Mouse (Mus musculus) left cerebral cortex, adult 2 months (tissue): ENCODE measurements around the gene Ddx55. TPM values are rescaled to one million over a fixed set of nuclear protein-coding genes. Genes with fewer than 3 reads are reported as not detected.

Experiments used
- DNase-seq, 2 experiments: peaks; one replicate each; pipeline ENCODE4 v3.0.0; 2021 to 2022; ENCODE audit warnings: low spot score in 2 of 2, mixed read lengths in 1 of 2; ENCODE audit errors: extremely low spot score in 1 of 2
- H3K27ac ChIP-seq: fragments of 200-600 bp; 2 replicates; pipeline ENCODE4 v1.8.1; 2022
- H3K4me3 ChIP-seq: fragments of 200-600 bp; 2 replicates; pipeline ENCODE4 v1.8.1; 2022
- CTCF ChIP-seq: fragments of 200-600 bp; IDR thresholded peaks from 2 replicates; pipeline ENCODE4 v1.8.1; 2022; ENCODE audit warnings: antibody characterized with exemption, mild to moderate bottlenecking, moderate library complexity
- intact Hi-C: fragments of 180-260 bp; cut with DNase I; formaldehyde crosslinking; loops from one replicate; pipeline ENCODE4 v1.15.1; 2025
- long read RNA-seq, 2 experiments: library from polyadenylated mRNA; stranded (forward); transcript quantifications; one replicate each; pipeline ENCODE4 v2.0.0; 2021; ENCODE audit warnings: borderline mapping rate in 2 of 2
- total RNA-seq, 2 experiments: library from RNA; stranded (reverse); gene quantifications; 2 replicates each; pipeline ENCODE4 v1.2.3; 2021

Gene Ddx55
- total RNA-seq = 10 to 100 TPM; 25.8 to 28.3 TPM
- long read RNA-seq, experiment 1, transcript Ddx55-201 (14 exons, 2,799 nt) = major isoform, 12 of 26 reads
- long read RNA-seq, experiment 1, partial matches to known transcripts = 6 of 26 reads
- long read RNA-seq, experiment 1, other reads (novel, unspliced or antisense) = 8 of 26 reads
- long read RNA-seq, experiment 2, transcript Ddx55-201 (14 exons, 2,799 nt) = major isoform, 7 of 26 reads
- long read RNA-seq, experiment 2, partial matches to known transcripts = 4 of 26 reads
- long read RNA-seq, experiment 2, other reads (novel, unspliced or antisense) = 15 of 26 reads

DNA sequence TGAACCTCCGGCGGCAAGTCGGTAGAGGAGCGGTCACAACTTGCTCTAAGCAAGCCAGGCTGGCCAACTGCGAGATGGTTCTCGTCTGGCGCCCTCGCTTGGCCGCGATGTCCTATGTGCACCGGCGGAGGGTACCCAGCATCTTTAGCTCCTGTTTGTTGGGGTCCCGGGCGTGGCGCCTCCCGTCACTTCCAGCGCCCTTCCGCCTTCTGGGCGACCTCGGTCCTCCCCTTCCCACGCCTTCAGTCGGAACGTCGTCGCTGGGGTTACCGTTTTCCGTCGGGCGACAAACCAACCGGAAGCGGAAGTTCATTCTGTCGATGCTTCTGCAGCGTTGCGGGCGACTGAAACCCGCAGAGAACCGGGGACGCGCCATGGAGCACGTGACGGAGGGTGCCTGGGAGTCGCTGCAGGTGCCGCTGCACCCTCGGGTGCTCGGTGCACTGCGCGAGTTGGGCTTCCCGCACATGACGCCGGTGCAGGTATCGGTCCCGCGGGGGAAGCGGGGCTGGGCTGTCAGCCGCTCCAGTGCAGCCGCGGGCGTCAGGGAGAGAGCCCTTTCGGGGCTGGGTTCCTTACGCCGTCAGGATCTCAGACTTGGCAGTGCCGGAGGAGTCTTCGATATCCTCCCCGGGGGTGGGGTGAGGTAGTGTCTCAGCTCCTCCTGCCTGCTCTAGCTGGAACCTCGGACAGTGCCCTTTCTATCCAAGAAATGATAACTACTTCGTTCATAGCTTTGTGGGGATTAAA lies at the start of gene Ddx55:
TSS of gene Ddx55 (plus strand) at position 307 of the 750 bp plus-strand sequence.
- peak within 1 kb of the TSS; percentile 92 for H3K27ac ChIP-seq
- DNase-seq = peak; percentile 89
- no peak; the same call in 1 of the 2 replicates for TF ChIP-seq CTCF
- peak within 1 kb of the TSS; percentile 93 for H3K4me3 ChIP-seq
- intact Hi-C loops = no loop called here

DNA sequence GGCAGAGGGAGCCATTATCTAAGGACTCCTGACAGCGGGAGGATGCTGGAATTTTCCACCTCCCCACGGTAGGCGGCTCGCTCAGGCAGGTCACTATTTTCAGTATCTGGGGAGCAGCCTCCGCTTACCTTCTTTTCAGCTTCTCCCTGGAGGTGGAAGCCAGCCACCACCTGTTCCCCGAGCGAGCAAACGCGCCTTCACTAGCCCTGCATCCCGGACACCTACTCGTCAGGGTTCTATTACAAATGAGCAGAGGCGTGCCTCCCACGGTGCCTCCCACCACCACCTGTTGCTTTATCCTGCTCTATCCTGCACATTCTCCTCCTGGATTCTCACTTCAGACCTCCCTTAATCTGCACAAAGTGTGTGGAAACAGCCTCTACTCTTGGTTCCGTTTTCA lies 48.9 kb upstream of the Ddx55 start:
- TF ChIP-seq CTCF = no peak; the same call in 1 of the 2 replicates
- Histone ChIP-seq H3K27ac (peak overlapping the region; percentile 93), H3K4me3 (no peak overlapping the region)
- peak; percentile 83 to 93 for DNase-seq
- intact Hi-C loops = loop anchor here (1.0 to 2.0 kb wide), 2 partner anchors 15 to 33 kb away; no protein-coding TSS in a partner anchor

- no peak for TF ChIP-seq CTCF
- H3K27ac ChIP-seq = peak overlapping the region; percentile 5; the same call in 1 of the 2 replicates
- intact Hi-C loops = no loop called here
- DNase-seq = no peak
- no peak overlapping the region for H3K4me3 ChIP-seq
These were observed 47.4 kb upstream of the Ddx55 start for GRCm38 (mm10) chr5:124505235-124505634.

GRCm38 (mm10) chr5:124506731-124507359 lies 45.8 kb upstream of the Ddx55 start:
- Histone ChIP-seq H3K27ac (peak overlapping the region; percentile 60), H3K4me3 (no peak overlapping the region)
- DNase-seq = no peak
- intact Hi-C loops = no loop called here
- no peak; the same call in 1 of the 2 replicates for TF ChIP-seq CTCF

DNA sequence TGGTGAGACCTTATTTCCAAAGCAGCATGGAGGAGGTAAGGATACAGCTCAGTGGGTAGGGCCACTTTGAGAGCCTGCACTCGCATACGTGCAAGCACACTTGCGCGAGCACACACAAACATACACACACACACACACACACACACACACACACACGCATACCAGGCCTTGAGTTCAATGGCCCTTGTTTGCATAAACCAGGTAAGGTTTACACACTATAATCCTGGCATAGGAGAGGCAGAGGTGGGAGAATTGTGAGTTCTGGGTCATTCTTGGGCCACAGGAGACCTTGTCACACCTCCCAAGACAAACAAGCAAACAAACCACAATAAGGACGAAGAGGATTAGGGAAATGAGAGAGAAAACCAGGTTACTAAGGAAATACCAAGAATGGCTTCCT lies 43.5 kb upstream of the Ddx55 start:
- no peak for TF ChIP-seq CTCF
- intact Hi-C loops = no loop called here
- no peak for DNase-seq
- no peak overlapping the region for H3K4me3 ChIP-seq
- no peak overlapping the region for H3K27ac ChIP-seq

DNA sequence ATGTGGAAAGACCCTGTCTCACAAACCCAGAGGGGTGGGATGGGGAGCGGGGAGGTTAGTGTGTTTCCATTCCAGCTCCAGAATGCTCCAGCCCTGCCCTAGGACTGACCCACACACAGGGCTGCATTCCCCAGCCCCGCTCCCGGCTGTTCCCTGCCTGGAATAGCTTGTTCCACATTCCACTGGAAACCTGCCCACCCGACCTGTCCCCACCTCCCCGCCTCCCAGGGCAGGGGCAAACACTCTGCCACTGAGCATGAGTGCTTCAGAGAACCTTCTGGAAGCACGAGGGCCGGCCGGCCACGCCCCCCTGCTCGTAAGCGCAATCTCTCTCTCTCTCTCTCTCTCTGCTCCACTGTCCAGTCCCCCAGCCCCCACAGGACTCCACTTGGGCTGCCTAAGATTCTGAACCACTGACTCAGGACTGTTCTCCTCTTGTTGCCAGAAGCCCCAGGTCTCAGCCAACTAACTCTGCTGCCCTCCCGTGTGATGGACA lies 42.9 kb upstream of the Ddx55 start:
- no peak overlapping the region for H3K4me3 ChIP-seq

GRCm38 (mm10) chr5:124510536-124511050 lies 42.1 kb upstream of the Ddx55 start:
- TF ChIP-seq CTCF = no peak
- peak overlapping the region; percentile 47; the same call in 1 of the 2 replicates for H3K27ac ChIP-seq
- DNase-seq = no peak
- intact Hi-C loops = no loop called here
- no peak overlapping the region for H3K4me3 ChIP-seq

More for the DNA sequence above, 42.9 kb upstream of the Ddx55 start:
- no peak for TF ChIP-seq CTCF
- no peak for DNase-seq
- intact Hi-C loops = no loop called here
- peak overlapping the region; percentile 47 for H3K27ac ChIP-seq

DNA sequence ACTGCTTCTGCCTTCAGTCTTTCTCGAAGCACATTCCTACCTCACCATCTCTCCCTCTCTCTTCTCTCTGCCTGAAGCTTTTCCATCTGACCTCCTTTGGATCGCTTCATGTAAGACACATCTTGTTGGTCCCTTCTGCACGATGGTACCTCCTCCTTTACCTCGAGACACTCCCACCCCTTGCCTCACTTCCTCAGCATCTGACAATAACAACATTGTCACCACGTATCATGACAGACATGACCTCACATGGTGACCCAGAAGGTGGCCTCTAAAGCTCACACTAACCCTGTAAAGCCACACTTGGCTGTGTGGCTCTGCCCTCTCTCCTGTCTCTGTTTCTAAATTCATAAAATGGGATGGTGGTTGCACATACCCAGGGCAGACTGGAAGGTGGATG lies 36.9 kb upstream of the Ddx55 start:
- TF ChIP-seq CTCF = no peak
- H3K4me3 ChIP-seq = no peak overlapping the region
- H3K27ac ChIP-seq = peak overlapping the region; percentile 40
- intact Hi-C loops = no loop called here
- DNase-seq = no peak

DNA sequence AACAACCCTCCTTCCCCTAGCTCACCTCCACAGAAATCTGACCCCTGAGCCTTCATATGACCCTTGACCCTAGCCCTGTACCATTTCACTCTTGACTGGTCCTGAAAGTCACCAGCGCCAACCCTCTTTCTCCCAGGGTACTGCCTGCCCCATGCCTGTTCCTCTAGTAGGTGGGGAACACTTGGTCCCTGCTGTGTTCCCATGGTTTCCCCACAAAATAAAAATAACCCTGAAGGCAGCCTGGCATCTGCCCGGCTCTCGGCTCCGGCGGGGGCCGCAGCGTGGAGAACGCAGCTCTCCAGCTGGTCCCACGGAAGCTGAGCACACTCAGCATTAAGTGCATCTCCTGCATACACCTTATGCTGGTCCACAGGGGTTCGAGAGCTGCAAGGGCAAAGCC lies 34.0 kb upstream of the Ddx55 start:
- peak; percentile 47 for TF ChIP-seq CTCF
- Histone ChIP-seq H3K27ac (peak overlapping the region; percentile 79), H3K4me3 (no peak overlapping the region)
- intact Hi-C loops = loop anchor here (1.0 kb wide), 1 partner anchor 15 kb away; no protein-coding TSS in a partner anchor
- DNase-seq = peak; percentile 66 to 79

- no peak for TF ChIP-seq CTCF
- Histone ChIP-seq H3K4me3 (no peak overlapping the region), H3K27ac (0 out of 2 replicates have a peak overlapping the region, but pooled peaks have one; percentile 9)
- no peak for DNase-seq
- intact Hi-C loops = no loop called here
These were observed 31.1 kb upstream of the Ddx55 start for GRCm38 (mm10) chr5:124521588-124521987.

DNA sequence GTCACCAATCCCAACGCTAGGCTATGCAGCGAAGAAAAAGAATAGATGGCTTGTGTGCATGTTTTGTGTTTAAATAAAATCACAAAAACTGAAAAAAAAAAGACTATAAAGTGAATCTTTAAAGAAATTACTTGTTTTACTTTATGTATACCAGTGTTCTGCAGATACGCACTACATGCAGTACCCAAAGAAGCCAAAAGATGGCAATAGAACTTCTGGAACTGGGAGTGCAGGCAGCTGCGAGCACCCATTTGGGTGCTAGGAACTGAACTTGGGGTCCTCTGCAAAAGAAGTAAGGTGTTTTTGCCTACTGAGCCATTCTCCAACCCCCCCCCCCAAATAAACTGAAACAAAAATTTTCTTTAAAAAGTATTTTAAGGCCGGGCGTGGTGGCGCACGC lies 29.6 kb upstream of the Ddx55 start:
- peak; percentile 34 for TF ChIP-seq CTCF
- no peak for DNase-seq
- intact Hi-C loops = no loop called here
- Histone ChIP-seq H3K27ac (no peak overlapping the region), H3K4me3 (no peak overlapping the region)
